Mouse (Mus musculus) layer of hippocampus, postnatal 36 days (tissue): Measurements from ENCODE around the gene Unc80. TPM values are rescaled to one million over a fixed set of nuclear protein-coding genes. Genes with fewer than 3 reads are reported as not detected.
A peak's percentile ranks its signal among the peaks of the same experiment; 100 is the strongest.
"Not testable (repeated sequence)": the region's sequence is repeated elsewhere in the genome, so short reads cannot be mapped to it uniquely, and the experiment has no call there.

Experiments used
- DNase-seq, 2 experiments: peaks; one replicate each; pipeline ENCODE4 v3.0.0; 2022
- total RNA-seq, 2 experiments: library from RNA; stranded (reverse); gene quantifications; 2 replicates each; pipeline ENCODE4 v1.2.3; 2021

The Unc80 gene
- total RNA-seq, 2 experiments from 2014 or later = 204 to 223 TPM

DNA sequence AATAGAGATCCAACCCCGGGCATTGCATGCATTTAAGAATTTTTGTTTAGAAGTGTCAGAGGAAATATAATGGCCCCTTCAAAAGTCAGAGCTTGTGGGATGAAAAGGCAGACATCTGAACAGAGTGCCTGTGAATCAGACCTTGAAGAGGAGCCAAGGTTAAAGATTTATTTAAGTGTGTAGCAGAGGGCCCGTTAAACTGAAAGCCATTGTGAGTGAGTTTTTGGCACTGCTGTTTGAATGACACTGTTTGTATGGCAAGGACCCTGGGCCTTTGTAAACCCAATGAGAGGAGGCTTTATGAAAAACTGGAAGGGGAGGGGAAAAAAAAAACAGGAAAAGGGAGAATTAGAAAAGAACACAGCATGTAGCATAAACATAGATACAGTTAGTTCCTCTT lies 170.0 kb downstream of the Unc80 start:
- no peak for DNase-seq

DNA sequence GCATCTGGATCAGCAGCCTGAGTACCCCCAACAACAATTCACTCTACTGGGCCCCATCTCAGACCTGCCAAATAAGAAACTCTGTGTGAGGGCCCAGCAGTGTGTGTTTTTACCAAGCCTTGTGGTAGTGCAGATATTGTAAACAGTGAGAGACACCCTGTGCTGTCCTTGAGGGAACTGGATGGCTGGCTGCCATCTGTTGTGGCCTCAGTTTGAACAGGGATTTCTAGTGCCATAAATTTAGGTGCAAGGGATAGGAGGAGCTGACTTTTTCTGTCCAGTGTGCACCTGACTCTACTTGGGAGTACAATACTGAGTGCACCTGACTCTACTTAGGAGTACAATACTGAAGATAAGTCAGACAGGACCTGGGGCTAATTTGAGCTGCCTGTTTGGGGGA lies 178.7 kb downstream of the Unc80 start:
- no peak for DNase-seq

GRCm38 (mm10) chr1:66649568-66649967 lies 181.4 kb downstream of the Unc80 start:
- DNase-seq = no peak

DNA sequence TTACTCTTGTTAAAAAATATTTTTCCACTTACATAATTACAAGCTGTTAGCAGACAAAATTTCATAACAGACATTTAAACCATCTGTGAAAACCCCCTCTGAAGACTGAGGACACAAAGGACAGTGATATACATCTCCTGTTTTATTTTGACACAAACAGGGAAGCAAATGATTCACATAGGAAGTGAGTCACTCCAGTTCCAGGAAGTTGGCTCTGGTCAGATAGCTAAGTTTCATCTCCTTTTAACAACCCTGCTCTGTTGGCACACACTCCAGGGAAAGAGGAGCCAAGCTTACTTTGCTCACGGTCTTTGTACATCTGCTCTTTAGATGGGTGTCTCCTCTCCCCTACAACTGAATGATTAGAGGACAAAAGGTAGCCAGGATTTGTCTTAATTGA lies 181.8 kb downstream of the Unc80 start:
- DNase-seq = no peak

DNA sequence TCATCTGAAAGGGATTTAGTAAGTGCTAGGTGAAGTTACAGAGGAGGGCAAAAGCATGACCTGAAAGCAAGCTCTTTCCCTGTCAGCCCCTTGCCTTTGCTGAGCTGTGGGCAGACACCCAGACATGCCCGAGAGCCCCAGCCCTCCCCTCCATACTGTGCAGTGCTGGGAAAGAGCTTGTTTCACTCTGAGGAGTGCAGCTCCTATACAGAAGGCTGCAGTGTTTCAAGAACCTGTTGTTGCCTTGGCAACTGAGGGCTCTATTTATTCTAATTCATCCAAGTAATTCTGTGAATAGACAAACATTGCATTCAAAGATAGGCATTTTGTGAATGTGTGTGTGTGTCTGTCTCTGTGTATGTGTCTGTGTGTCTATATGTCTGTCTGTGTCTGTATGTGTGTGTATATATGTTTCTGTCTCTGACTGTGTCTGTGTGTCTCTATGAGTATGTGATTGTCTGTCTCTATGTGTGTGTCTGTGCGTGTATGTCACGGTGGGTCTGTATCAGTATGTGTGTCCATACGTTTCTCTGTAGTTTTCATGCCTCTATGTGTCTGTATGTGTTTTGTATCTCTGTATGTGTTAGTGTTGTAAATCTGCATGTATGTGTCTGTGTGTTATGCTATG lies 187.1 kb downstream of the Unc80 start:
- no peak for DNase-seq

- DNase-seq = no peak
Observed at GRCm38 (mm10) chr1:66655747-66656119, 187.6 kb downstream of the Unc80 start.

DNA sequence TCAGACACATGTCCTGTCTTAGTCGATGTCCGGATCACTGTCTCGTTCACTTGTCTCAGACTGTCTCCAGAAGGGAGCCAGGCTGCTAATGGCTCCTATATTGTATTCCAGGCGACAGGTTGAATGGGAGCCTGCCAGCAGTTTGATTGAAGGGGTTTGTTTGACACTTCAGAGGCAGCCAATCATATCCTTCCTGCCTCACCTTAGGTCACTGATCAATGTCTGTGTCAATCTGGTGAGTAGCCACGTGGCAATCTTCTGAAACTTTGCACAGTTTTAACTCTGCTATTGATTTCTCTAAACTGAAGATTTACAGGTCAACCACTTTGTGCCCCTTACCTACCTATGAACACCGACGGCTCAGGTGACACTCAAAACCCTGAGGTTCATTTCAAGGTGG lies 203.3 kb downstream of the Unc80 start:
- DNase-seq = no peak

DNA sequence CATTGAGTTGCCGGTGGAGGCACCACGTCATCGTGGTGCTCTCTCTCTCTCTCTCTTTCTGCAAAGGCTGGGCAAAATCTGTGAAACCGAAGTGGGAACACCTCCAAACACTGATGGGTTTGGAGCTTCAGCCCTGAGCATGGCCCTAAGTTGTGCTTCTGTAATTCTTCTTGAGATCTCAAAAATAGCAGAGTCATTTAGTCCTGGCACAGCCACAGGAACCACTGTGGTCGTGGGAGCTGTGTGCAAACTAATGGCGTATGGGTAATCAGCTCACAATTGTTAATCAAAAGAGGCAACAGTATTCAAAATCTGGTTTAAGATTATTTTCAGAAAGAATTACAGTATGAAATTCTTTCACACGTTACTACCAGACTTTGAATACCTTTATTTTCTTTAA lies 204.6 kb downstream of the Unc80 start:
- DNase-seq = no peak

DNA sequence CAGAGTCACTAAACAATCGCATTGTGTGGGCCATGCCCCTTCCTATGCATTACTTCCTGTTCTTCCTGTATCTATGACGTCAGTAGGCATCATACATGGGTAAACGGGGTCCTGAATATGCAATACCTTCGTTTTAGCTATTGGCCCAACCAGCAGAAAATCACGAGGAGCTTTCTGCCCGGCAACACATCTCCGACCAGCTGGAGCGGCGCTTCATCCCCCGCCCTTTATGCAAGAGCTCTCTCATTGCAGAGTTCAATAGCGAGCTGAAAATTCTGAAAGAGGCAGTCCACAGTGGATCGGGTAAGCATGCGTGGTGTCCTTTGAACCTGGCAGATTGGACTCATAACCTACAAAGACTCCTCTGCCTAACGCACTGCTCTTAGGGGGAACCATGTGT lies 209.8 kb downstream of the Unc80 start:
- no peak for DNase-seq

DNA sequence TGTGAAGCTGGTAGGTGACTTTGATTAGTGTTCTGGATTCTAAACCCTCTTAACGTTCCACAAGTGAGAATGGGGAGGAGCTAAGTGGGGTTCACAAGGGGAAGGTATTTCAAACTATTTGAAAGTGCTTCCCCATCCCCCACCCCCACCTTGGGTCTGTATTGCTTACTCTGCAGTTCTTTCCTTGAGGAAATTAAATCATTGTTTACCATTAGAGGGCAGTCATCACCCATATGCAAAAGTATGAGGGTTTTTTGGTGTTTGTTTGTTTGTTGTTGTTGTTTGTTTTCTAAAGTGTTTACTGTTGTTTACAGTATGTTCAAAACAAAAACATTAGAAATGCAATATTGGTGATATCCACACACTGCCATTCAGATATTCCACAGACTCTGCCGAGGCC lies 210.5 kb downstream of the Unc80 start:
- DNase-seq = no peak

- no peak for DNase-seq
Observed at GRCm38 (mm10) chr1:66682974-66683373, 214.8 kb downstream of the Unc80 start.

DNA sequence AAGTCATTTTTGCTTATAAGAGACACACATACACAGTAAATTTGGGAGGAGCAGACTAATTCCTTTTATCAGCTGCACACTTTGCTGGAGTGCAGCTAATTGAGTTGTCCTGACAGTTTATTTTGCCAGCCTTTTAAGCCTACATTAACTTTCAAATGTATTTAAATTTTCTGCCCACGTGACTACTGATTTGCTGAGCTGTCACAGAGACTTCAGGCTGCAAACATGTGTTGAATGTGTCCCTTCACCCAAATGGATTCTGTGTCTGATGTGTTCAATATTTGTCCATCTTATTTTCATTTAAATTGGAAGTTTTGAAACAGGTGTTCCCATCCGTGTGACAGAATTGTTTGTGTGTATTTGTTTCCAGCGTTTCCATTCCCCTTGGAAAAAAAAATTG lies 223.6 kb downstream of the Unc80 start:
- DNase-seq = no peak

GRCm38 (mm10) chr1:66692308-66692707 lies 224.1 kb downstream of the Unc80 start:
- no peak for DNase-seq

DNA sequence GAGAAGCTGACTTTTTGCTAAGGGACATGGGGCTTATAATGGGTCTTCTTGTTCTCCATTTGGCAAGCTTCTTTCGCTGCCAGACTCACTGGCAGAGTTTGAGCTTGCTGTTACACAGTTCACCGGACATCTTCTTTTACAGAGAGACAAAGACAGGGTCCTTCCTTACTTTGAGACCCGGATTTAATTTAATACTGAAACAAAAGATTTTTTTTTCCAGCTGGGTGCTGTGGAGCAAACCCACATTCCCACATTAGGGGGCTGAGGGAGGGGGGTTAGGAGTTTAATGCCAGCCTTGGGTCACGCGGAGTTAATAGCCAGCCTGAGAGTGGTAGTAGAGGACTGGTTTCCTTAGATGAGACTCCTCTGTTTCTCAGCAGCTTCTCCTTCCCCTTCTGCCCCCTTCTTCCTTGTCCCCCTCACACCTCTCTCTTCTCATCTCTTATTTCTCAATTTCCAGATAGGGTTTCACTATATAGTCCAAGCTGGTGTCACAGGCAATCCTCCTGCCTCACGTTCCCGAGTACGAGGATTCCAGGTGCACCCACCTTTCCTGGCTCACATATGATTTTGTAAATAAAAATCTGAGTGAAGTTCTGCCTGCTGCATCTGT lies 224.7 kb downstream of the Unc80 start:
- no peak for DNase-seq

GRCm38 (mm10) chr1:66694266-66694665 lies 226.1 kb downstream of the Unc80 start:
- DNase-seq = no peak

DNA sequence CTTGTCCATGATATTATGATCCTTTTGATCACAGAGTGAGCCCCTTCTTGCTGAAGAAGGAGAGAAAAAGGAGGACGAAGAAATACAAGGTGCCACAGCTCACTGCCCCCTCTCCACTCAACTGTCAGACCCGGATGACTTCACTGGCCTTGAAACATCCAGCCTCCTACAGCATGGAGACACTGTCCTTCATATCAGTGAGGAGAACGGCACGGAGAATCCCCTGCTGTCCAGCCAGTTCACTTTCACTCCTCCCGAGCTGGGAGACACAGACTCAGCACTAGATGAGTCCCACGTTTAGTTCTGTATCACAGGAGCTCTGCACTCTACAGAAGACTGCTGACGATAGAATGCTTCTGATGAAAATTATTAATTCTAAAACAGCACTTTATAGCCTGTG lies 227.1 kb downstream of the Unc80 start:
- DNase-seq = no peak

GRCm38 (mm10) chr1:66699630-66700029 lies 231.5 kb downstream of the Unc80 start:
- DNase-seq = not testable (repeated sequence)

GRCm38 (mm10) chr1:66700149-66700692 lies 232.1 kb downstream of the Unc80 start:
- DNase-seq = no peak

DNA sequence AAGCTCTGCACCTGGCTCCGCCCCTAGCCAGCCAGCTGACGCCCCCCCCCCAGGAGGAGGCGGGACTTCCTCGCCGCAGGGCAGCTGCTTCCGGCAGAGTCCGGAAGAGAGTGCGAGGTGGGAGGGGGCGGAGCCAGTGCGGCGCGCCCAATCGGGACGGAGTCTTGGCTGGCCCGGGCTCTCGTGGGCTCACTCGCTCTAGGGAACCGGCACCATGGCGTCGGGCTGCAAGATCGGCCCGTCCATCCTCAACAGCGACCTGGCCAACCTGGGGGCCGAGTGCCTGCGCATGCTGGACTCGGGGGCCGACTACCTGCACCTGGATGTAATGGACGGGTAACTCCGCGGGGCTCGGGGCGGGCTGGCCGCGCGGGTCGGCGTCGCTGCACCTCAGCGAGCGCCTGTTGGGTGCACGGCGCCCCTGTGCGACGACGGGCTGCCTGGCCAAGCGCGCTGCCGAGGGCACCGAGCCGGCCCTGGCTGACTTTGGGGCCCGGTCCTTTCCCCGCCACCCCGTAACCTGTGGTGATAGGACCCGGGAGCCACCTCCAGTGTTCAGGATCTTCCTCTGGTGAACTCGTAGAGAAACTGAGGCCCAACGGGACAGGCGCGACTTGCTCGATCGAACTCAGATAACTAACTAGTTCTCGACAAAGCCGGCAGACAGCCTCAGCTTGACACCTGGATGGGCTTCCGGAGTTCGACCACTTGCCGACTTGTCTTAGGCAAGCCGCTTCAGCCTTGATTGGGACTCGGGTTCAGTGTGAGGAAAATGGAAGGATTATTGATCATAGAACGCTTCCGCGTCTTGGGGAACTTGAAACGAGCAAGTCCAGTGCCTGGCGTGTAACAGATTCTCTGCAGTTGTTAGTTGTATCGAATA lies 232.8 kb downstream of the Unc80 start, which contains the start of gene Rpe:
Gene Rpe, plus strand, starts transcription at position 139 of the 883 bp plus-strand sequence.
- peak; percentile 87 to 90 for DNase-seq

DNA sequence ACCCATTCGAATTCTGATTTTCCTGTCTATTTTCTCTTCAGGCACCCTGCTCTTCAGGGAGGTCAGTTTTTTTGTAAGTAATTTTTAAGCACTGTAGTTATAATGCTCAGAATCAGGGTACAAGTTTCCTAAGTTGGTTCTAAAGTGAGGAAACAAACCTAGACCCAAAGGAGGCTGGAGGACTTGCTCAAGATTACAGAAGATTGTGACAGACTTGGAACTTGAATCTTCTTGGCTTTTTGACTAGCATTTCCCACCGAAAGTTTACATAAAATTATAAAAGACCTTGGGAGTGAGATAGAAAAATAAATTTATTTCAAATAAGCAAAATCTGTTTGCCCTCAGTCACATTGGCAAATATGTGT lies 233.4 kb downstream of the Unc80 start:
- DNase-seq = no peak

DNA sequence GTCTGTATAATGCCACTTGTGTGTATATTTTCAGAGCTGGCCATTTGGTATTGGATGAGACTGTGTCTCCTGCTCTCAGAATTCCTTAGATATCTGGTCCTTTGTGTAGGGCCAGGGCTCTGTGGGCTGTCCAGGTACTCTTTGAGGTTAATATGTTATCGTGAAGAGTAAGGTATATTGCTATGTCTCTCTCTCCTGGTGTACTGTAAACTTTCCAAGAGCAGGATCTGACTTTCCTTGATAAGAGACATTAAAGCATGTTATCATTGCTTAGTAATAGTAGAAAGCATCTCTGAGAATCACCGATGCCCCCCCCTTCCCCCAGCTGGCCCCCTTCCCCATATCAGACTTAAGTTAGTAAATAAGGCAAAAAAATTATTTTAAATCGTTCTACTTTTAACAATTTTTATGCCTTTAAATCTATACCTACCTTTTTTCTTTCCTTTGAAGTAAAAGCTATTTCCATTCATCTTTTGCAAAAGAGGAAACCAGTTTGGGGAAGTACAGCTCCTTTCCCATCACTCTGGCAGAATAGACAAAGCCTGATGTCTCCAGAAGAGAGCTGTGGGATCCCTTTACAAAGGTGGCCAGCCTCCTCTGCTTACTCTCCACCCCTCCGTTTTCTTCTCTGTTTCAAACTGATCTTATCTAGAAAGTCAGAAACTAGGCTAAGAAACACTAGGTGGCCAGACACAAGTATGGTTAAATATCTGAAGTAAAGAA lies 234.6 kb downstream of the Unc80 start:
- no peak for DNase-seq

DNA sequence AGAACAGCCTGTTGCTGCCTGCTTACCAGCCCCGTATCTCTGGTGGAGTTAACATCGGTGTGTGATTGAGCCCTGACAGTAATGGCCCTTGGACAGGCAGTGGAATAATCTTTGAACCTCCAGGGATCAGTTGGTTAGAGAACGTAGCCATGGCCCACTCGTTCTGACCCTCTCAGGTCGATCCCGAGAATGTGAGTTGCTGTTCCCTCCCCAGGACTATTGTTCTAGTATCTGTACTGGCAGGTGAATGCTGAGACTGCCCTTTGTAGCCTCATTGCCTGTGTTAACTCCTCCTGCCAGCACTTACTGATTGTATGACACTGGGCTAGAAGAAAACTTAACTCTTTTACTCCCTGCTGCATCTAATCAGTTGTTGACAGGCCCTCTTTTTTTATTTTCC lies 236.4 kb downstream of the Unc80 start:
- DNase-seq = no peak

DNA sequence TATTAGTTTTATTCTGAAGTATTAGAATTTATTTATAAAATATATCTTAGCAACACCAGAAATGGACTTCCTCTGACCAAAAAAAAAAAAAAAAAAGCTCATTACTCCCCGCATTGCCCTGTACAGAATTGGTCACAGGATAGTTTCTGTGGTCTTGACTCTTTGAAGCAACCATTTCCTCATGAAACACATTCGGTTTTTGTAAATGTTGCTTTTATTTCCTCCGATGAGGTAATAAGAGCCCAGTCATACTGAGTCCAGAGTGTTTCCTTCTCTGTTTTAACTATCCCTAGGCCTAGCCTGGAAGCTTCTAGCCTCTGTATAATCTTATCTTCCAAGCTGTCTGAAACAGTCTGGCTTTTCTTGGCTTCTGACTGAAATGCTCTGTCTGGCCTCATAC lies 244.7 kb downstream of the Unc80 start:
- no peak for DNase-seq
